In genomic region chr19:42393920-42394319, GRCm38 (mm10) we compare ENCODE assay signal across 30 mouse cellular contexts. TPM values are rescaled to one million over a fixed set of nuclear protein-coding genes. Genes with fewer than 3 reads are reported as not detected.
DNase-seq lines count a peak whose midpoint lies in the region; ATAC-seq lines count a peak whose summit lies in the region.
"Had no signal": no experiment of that assay in that cellular context is flagged by ENCODE, and none has a peak within 500 bp of the region (broad histone marks: within the 10 kb centered on the region; RNA-seq: fewer than 3 reads in every experiment).

No protein-coding gene starts in this region.

- H3K36me3 ChIP-seq in forebrain, embryonic 16.5 days (ENCODE audit: control insufficient read depth, insufficient read depth) = no peaks in the 10 kb centered on the region
- H3K36me3 ChIP-seq in forebrain, embryonic 11.5 days (ENCODE audit: control insufficient read depth, insufficient read depth, low read length) = no peaks in the 10 kb centered on the region
- H3K36me3 ChIP-seq: heart, embryonic 12.5 days; limb, embryonic 13.5 days; lung, embryonic 15.5 days; midbrain, embryonic 10.5 days; neural tube, embryonic 12.5 days had no signal

- peak; percentile 49 for ATAC-seq in forebrain, embryonic 16.5 days
- ATAC-seq in forebrain, embryonic 11.5 days (replicated peaks; ENCODE audit: low FRiP score) = no peak
- ATAC-seq: inflammation-experienced regulatory T-cells, adult 6 months; midbrain, embryonic 16.5 days had no signal

- no peaks in the 10 kb centered on the region for H3K9me3 ChIP-seq in forebrain, embryonic 16.5 days (ENCODE audit: control insufficient read depth, low read length)
- no peaks in the 10 kb centered on the region for H3K9me3 ChIP-seq in forebrain, embryonic 11.5 days (ENCODE audit: control insufficient read depth, low read length)
- H3K9me3 ChIP-seq: heart, embryonic 12.5 days; limb, embryonic 13.5 days; lung, embryonic 15.5 days; midbrain, embryonic 10.5 days; neural tube, embryonic 12.5 days had no signal

- no peak overlapping the region for H3K4me2 ChIP-seq in forebrain, embryonic 16.5 days (ENCODE audit: low read length)
- no peak overlapping the region for H3K4me2 ChIP-seq in forebrain, embryonic 11.5 days (ENCODE audit: low read depth, low read length, severe bottlenecking)
- H3K4me2 ChIP-seq: heart, embryonic 12.5 days; hindbrain, embryonic 14.5 days; limb, embryonic 13.5 days; liver, embryonic 11.5 days; lung, embryonic 15.5 days; neural tube, embryonic 12.5 days had no signal

- WGBS in forebrain, embryonic 16.5 days = 44% methylated on average over 4 of the region's 4 CpGs
- WGBS in forebrain, embryonic 11.5 days = 79% methylated on average over 4 of the region's 4 CpGs

- H3K27ac ChIP-seq in forebrain, embryonic 16.5 days (ENCODE audit: low read length) = peak overlapping the region; percentile 61
- H3K27ac ChIP-seq in forebrain, embryonic 11.5 days (ENCODE audit: low read depth, low read length) = no peak overlapping the region
- H3K27ac ChIP-seq: heart, adult 2 months; hindbrain, embryonic 14.5 days; limb, embryonic 13.5 days; lung, embryonic 15.5 days; midbrain, embryonic 10.5 days; neural tube, embryonic 12.5 days had no signal

- H3K9ac ChIP-seq in forebrain, embryonic 16.5 days (replicated peaks; ENCODE audit: low read depth, low read length) = no peak overlapping the region
- H3K9ac ChIP-seq in forebrain, embryonic 11.5 days (ENCODE audit: low read length) = no peak overlapping the region
- H3K9ac ChIP-seq: heart, embryonic 12.5 days; hindbrain, embryonic 14.5 days; limb, embryonic 13.5 days; lung, embryonic 15.5 days; neural tube, embryonic 12.5 days had no signal

- peaks cover 37% of the 10 kb centered on the region for H3K4me1 ChIP-seq in forebrain, embryonic 16.5 days (replicated peaks; ENCODE audit: control insufficient read depth, insufficient read depth, low read length)
- no peaks in the 10 kb centered on the region for H3K4me1 ChIP-seq in forebrain, embryonic 11.5 days (replicated peaks; ENCODE audit: control insufficient read depth, insufficient read depth, low read length)
- H3K4me1 ChIP-seq: heart, embryonic 12.5 days; limb, embryonic 13.5 days; lung, embryonic 15.5 days had no signal

- no peaks in the 10 kb centered on the region for H3K27me3 ChIP-seq in forebrain, embryonic 16.5 days (replicated peaks; ENCODE audit: control insufficient read depth, insufficient read depth, low read length)
- no peaks in the 10 kb centered on the region for H3K27me3 ChIP-seq in forebrain, embryonic 11.5 days (ENCODE audit: control insufficient read depth, insufficient read depth, low read length)
- H3K27me3 ChIP-seq: lung, embryonic 15.5 days; neural tube, embryonic 12.5 days had no signal

- no peak overlapping the region for H3K4me3 ChIP-seq in forebrain, embryonic 16.5 days (replicated peaks; ENCODE audit: low read length)
- H3K4me3 ChIP-seq in forebrain, embryonic 11.5 days (ENCODE audit: low read depth, low read length) = no peak overlapping the region
- H3K4me3 ChIP-seq: erythroblast, embryonic 14.5 days; heart, adult 2 months; heart, embryonic 12.5 days; limb, embryonic 13.5 days; lung, embryonic 15.5 days; midbrain, embryonic 10.5 days; myocyte; neural tube, embryonic 12.5 days had no signal

- no peak for DNase-seq in forebrain, embryonic 11.5 days (ENCODE audit: low spot score)
- DNase-seq in layer of hippocampus, adult 9-11 months = peak; percentile 45
- no peak for DNase-seq in layer of hippocampus, adult 9-10 months (ENCODE audit: low spot score)
- peak; percentile 67 to 71 for DNase-seq in right cerebral cortex, postnatal 10 days (ENCODE audit: low spot score in 2 of 2)
- no peak for DNase-seq in right cerebral cortex, adult 18-20 months
- DNase-seq in urinary bladder, adult 2 months (ENCODE audit: low spot score) = no peak
- DNase-seq: adrenal gland, postnatal 25 days; B cell, adult 2 months; cerebellum, adult 8-10 months; heart, adult 2 months; heart, postnatal 4 days; kidney, adult 11 months; kidney, postnatal 14 days; layer of hippocampus, postnatal 36 days; right cerebral cortex, postnatal 14 days; thymus, adult 2 months; thymus, postnatal 36 days had no signal

RNA-seq across cellular contexts. Expression of gene Crtac1, which starts 37.7 kb away (rescaled TPM):
- 17.1 and 24.3 TPM in 2 replicates for polyA plus RNA-seq in forebrain, embryonic 16.5 days (2015; fragmentation: Nextera tagmentation; extraction: Ambion mirVana)
- polyA plus RNA-seq in forebrain, embryonic 11.5 days (2014; fragmentation: Nextera tagmentation; extraction: Ambion mirVana) = 3.2 and 4.0 TPM in 2 replicates
- polyA plus RNA-seq in urinary bladder, adult 2 months (2012; rRNA removed) = 0.18 and 0.29 TPM in 2 replicates
- polyA plus RNA-seq: erythroblast, embryonic 14.5 days; heart, adult 2 months; inflammation-experienced regulatory T-cells, adult 6 months; myocyte; spleen, adult 2 months had no signal

Comparison
In these comparisons a context has a peak if more than half of its experiments do, and no peak if none do; other contexts are left out.
1. DNase-seq: peak in layer of hippocampus, adult 9-11 months (single experiment) and right cerebral cortex, postnatal 10 days (2 of 2); none in forebrain, embryonic 11.5 days (single experiment), layer of hippocampus, adult 9-10 months (single experiment), right cerebral cortex, adult 18-20 months (single experiment) and urinary bladder, adult 2 months (single experiment).